Mouse (Mus musculus) gastrocnemius, adult 8-10 months (tissue): ENCODE results near the gene Pwwp2a. TPM values are rescaled to one million over a fixed set of nuclear protein-coding genes. Genes with fewer than 3 reads are reported as not detected.
A peak's percentile ranks its signal among the peaks of the same experiment; 100 is the strongest.

Experiments used
- DNase-seq, 2 experiments: peaks; one replicate each; pipeline ENCODE4 v3.0.0; 2022; ENCODE audit warnings: low spot score in 2 of 2
- total RNA-seq, 4 experiments: library from RNA; stranded (reverse); gene quantifications; 2 replicates each; pipeline ENCODE4 v1.2.4; 2022

Pwwp2a gene
- total RNA-seq, 4 experiments from 2014 or later: 10.9 to 13.8 (median 12.4) TPM

- no peak for DNase-seq
Measured at GRCm38 (mm10) chr11:43723411-43723810, 41.6 kb downstream of the Pwwp2a start.

DNA sequence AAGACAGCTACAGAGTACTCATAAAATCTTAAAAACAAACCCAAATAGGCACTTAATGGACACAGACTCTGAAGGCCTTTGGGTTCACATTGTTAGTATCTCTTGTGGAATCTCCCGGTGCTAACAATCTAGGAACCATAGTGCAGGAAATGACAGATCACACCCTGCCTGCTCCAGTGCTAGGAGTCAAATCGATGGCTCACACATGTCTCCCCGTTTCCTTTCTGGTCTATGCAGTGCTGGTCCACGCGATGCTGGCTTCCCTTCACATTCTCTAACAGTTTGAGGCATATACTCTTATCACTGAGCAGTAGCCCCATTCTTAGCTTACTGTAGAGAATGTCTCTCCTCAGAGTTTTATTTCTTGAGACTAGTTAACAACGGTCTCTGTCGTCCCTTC is 46.0 kb downstream of the Pwwp2a start:
- no peak for DNase-seq

GRCm38 (mm10) chr11:43728737-43729301 is 47.0 kb downstream of the Pwwp2a start:
- no peak for DNase-seq

GRCm38 (mm10) chr11:43747233-43748226 is 65.7 kb downstream of the Pwwp2a start, which contains the start of gene Ttc1:
Gene Ttc1, minus strand, starts transcription at chr11:43748008.
- peak; percentile 92 to 95 for DNase-seq

DNA sequence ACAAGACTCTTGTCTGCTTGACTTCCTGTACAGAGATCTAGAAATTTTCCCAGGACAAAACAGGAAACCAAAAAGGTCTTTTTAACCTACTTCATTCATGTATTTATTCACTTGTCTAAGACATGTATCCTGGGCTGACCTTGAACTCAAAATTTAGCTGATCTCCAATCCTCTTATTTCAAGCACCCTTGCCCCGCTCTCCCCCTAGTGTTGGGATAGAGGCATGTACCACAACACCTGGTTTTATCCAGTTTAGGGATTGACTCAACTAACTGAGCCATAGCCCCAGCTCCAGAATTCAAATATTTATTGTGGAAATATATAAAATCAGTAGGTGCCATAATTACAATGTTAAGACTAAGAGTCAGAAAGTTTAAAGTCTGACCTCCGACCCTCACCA is 69.7 kb downstream of the Pwwp2a start:
- no peak for DNase-seq

- no peak for DNase-seq
Measured at GRCm38 (mm10) chr11:43754568-43754967, 72.8 kb downstream of the Pwwp2a start.

GRCm38 (mm10) chr11:43755411-43755810 is 73.6 kb downstream of the Pwwp2a start:
- no peak for DNase-seq

DNA sequence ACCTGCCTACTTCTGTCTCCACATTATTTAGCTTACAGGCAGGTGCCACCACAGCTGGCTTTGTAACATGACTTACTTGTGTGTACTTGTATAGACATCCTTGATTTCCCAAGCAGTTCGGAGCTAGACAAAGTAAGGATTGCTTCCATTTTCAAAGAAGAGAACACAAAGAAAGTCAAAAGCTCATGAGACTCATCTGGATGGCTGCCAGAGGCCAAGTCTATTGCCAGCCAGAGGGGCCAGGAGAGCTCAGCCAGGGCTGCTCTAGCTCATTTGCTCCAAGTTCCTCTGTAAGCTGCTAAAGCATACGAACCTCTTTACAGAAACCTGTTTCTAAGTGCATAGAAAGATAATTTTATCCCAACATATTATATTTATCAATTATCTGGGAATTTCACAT is 76.6 kb downstream of the Pwwp2a start:
- DNase-seq: no peak

GRCm38 (mm10) chr11:43766922-43767648 is 85.3 kb downstream of the Pwwp2a start:
- DNase-seq: peak; percentile 21 to 47

- DNase-seq: no peak
Measured at GRCm38 (mm10) chr11:43767749-43768148, 86.0 kb downstream of the Pwwp2a start.

DNA sequence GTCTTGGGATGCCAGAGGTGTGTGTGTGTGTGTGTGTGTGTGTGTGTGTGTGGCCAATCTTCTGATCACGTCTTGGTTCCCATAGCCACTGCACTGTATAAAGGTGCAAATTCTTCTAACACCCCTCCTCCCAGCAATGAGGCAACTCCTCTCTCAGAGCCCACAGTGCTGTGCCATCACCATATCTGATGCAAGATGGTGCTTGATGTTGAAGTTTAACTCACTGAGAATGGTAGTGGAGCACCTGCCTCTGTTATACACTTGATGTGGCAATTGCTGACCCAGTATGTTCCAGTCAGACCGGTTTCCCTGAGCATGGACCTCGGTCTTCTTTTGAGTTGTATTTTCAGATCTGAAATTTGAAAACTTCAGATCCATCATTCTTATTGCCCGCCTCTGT is 88.3 kb downstream of the Pwwp2a start:
- no peak for DNase-seq

Other genes starting within 250 kb of the Pwwp2a start
- 10 to 100 TPM; 29.9 to 33.9 (median 32.3) TPM for gene Slu7, start 248.3 kb upstream of the Pwwp2a start, total RNA-seq
- 1 to 10 TPM; 1.2 to 2.1 (median 1.8) TPM for gene C1qtnf2, start 207.7 kb upstream of the Pwwp2a start, total RNA-seq
- gene Ccnjl, start 153.2 kb upstream of the Pwwp2a start, total RNA-seq: under 1 TPM in 1 of 4 experiments, not detected in 3; 0.12 TPM
- under 1 TPM in 1 of 4 experiments, not detected in 3; 0.15 TPM for gene 4933415A04Rik, start 95.0 kb upstream of the Pwwp2a start, total RNA-seq
- gene Fabp6, start 80.5 kb upstream of the Pwwp2a start, total RNA-seq: not detected
- gene Ttc1, start 66.0 kb downstream of the Pwwp2a start, total RNA-seq: 10 to 100 TPM; 71.3 to 76.4 (median 73.0) TPM
- gene Adra1b, start 219.2 kb downstream of the Pwwp2a start, total RNA-seq: under 1 TPM in 2 of 4 experiments, not detected in 2; 0.29 to 0.31 TPM